Mouse (Mus musculus): Measurements from ENCODE around the gene Gpr68. TPM values are rescaled to one million over a fixed set of nuclear protein-coding genes. Genes with fewer than 3 reads are reported as not detected.

Gpr68 gene
- polyA plus RNA-seq (2016; fragmentation: Nextera tagmentation; extraction: Ambion mirVana) = 0.48 and 0.68 TPM in 2 replicates

DNA sequence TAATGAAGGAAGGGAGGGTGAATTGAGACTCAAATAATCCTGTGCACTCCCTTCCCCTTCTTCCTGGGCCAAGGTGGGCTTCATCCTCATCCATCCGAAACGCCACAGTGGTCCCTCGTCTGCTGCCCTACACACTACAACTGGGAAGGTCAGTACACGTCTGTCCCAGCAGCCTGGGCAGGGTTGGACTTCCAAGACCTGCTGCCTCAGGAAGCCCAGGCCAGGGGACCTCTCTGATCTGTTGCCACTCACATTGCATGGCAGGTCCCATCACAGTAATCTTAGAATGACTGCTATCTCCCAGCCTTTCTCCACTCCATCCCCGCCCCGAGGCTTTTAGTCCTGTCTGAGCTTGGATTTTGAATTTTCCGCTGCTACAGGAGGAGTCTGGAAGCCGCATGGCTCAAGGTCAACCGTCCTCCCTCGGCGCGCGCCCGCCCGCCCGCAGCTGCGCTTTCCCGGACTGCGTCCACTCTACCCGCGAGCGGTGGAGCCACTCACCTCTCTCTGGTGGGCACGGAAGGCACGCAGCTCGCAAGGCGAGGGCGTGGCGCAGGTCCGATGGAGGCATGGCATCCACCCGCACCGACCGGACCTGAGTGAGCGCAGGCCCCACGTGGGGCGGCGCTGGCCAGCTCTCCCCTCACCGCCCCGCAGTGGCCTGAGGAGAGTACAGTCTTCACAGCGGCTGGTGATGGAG lies at the start of gene Gpr68:
Gpr68 (minus strand) TSS at position 601 of the 700 bp plus-strand sequence.
- peaks cover 20% of the 10 kb centered on the region for H3K27me3 ChIP-seq
- H3K27ac ChIP-seq = no peak within 1 kb of the TSS
- H3K4me2 ChIP-seq (replicated peaks) = peak within 1 kb of the TSS; percentile 95
- WGBS = 4% methylated on average over 39 of the region's 39 CpGs
- H3K4me1 ChIP-seq = peaks cover 12% of the 10 kb centered on the region
- peak; percentile 78 for ATAC-seq (ENCODE audit: low FRiP score)
- peak within 1 kb of the TSS; percentile 44 for H3K4me3 ChIP-seq
- H3K9ac ChIP-seq = peak within 1 kb of the TSS; percentile 69
- peaks cover 16% of the 10 kb centered on the region; the same call in 1 of the 2 replicates for H3K36me3 ChIP-seq
- no peaks in the 10 kb centered on the region for H3K9me3 ChIP-seq (replicated peaks)

GRCm38 (mm10) chr12:100957257-100957656 lies 49.3 kb upstream of the Gpr68 start:
- 38% methylated on average over 3 of the region's 3 CpGs for WGBS
- no peak overlapping the region for H3K4me3 ChIP-seq
- no peak overlapping the region for H3K9ac ChIP-seq
- H3K27ac ChIP-seq = peak overlapping the region; percentile 44; the same call in 1 of the 2 replicates
- peak overlapping the region; percentile 8; the same call in 1 of the 2 replicates for H3K4me2 ChIP-seq (replicated peaks)
- H3K4me1 ChIP-seq = peaks cover 38% of the 10 kb centered on the region
- H3K27me3 ChIP-seq = peaks cover 14% of the 10 kb centered on the region; the same call in 1 of the 2 replicates
- ATAC-seq (ENCODE audit: low FRiP score) = peak; percentile 20; the same call in 1 of the 2 replicates
- H3K9me3 ChIP-seq (replicated peaks) = no peaks in the 10 kb centered on the region
- no peaks in the 10 kb centered on the region for H3K36me3 ChIP-seq

GRCm38 (mm10) chr12:100956825-100957224 lies 48.8 kb upstream of the Gpr68 start:
- no peak overlapping the region for H3K4me2 ChIP-seq (replicated peaks)
- H3K4me1 ChIP-seq = peaks cover 40% of the 10 kb centered on the region
- ATAC-seq (ENCODE audit: low FRiP score) = no peak
- 30% methylated on average over 4 of the region's 4 CpGs for WGBS
- H3K36me3 ChIP-seq = no peaks in the 10 kb centered on the region
- H3K4me3 ChIP-seq = no peak overlapping the region
- peaks cover 14% of the 10 kb centered on the region; the same call in 1 of the 2 replicates for H3K27me3 ChIP-seq
- H3K9me3 ChIP-seq (replicated peaks) = no peaks in the 10 kb centered on the region
- no peak overlapping the region for H3K9ac ChIP-seq
- peak overlapping the region; percentile 44; the same call in 1 of the 2 replicates for H3K27ac ChIP-seq

DNA sequence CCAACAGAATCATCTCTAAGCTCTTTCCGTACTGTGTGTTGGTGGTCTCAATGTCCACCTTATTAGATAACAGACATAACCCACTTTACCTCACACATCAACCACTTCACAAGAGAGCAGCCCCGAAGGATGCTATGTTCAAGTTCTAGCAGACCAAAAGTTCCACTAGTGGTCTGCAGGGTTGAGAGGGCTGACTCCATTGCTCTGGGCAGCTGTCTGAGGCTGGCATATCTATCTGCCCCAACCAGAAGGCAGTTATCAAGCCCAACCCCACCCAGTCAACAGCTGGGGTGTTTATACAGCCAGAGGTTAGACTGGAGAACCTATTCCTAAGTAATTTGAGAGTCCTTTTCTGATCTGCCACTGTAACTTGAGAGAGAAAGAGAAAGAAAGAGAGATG lies 48.0 kb upstream of the Gpr68 start:
- Histone ChIP-seq H3K9ac (no peak overlapping the region), H3K4me1 (peaks cover 40% of the 10 kb centered on the region), H3K36me3 (no peaks in the 10 kb centered on the region), H3K4me2 (replicated peaks) (no peak overlapping the region), H3K27me3 (peaks cover 14% of the 10 kb centered on the region; the same call in 1 of the 2 replicates), H3K27ac (no peak overlapping the region; the same call in 1 of the 2 replicates), H3K4me3 (no peak overlapping the region), H3K9me3 (replicated peaks) (no peaks in the 10 kb centered on the region)
- no peak for ATAC-seq (ENCODE audit: low FRiP score)
- 93% methylated on average over 2 of the region's 2 CpGs for WGBS

DNA sequence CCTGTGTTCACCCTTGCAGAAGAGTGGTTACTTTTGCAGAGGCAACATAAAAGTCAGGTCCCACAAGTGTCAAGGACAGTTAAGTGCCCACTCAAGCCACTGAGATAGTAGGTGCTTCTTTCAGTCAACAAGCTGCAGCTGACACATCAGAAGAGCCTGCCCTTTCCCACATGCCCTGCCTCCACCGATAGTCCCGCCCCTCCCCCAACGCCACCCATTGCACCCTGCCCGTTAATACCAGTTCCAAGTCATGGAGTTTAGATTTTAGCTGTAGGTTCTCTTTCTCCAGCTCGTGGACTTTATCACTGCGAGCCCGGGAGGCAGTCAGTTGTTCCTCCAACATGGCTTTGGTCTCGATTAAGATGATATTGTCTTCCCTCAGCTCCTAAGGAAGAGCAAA lies 45.9 kb upstream of the Gpr68 start:
- 76% methylated on average over 8 of the region's 8 CpGs for WGBS
- peaks cover 38% of the 10 kb centered on the region for H3K4me1 ChIP-seq
- 0 out of 2 replicates have a peak, but pooled peaks cover 3% of the 10 kb centered on the region for H3K36me3 ChIP-seq
- peaks cover 8% of the 10 kb centered on the region; the same call in 1 of the 2 replicates for H3K27me3 ChIP-seq
- H3K27ac ChIP-seq = no peak overlapping the region
- no peak overlapping the region for H3K4me2 ChIP-seq (replicated peaks)
- ATAC-seq (ENCODE audit: low FRiP score) = no peak
- no peak overlapping the region for H3K4me3 ChIP-seq
- H3K9ac ChIP-seq = no peak overlapping the region
- no peaks in the 10 kb centered on the region for H3K9me3 ChIP-seq (replicated peaks)

- Histone ChIP-seq H3K36me3 (peaks cover 18% of the 10 kb centered on the region), H3K27me3 (peaks cover 8% of the 10 kb centered on the region; the same call in 1 of the 2 replicates), H3K4me2 (replicated peaks) (no peak overlapping the region; the same call in 1 of the 2 replicates), H3K9me3 (replicated peaks) (no peaks in the 10 kb centered on the region), H3K4me3 (no peak overlapping the region), H3K9ac (no peak overlapping the region), H3K4me1 (peaks cover 23% of the 10 kb centered on the region), H3K27ac (peak overlapping the region; percentile 71)
- ATAC-seq (ENCODE audit: low FRiP score) = peak; percentile 83
- 40% methylated on average over 9 of the region's 9 CpGs for WGBS
Observed at GRCm38 (mm10) chr12:100952193-100952931, 44.4 kb upstream of the Gpr68 start.

GRCm38 (mm10) chr12:100949146-100949545 lies 41.1 kb upstream of the Gpr68 start:
- no peak for ATAC-seq (ENCODE audit: low FRiP score)
- Histone ChIP-seq H3K4me1 (peaks cover 12% of the 10 kb centered on the region), H3K9me3 (replicated peaks) (no peaks in the 10 kb centered on the region), H3K36me3 (peaks cover 50% of the 10 kb centered on the region), H3K27ac (no peak overlapping the region), H3K9ac (no peak overlapping the region), H3K4me2 (replicated peaks) (no peak overlapping the region), H3K27me3 (no peaks in the 10 kb centered on the region), H3K4me3 (no peak overlapping the region)
- 83% methylated on average over 5 of the region's 5 CpGs for WGBS

GRCm38 (mm10) chr12:100948021-100948420 lies 40.0 kb upstream of the Gpr68 start:
- H3K36me3 ChIP-seq = peaks cover 59% of the 10 kb centered on the region
- ATAC-seq (ENCODE audit: low FRiP score) = no peak
- no peaks in the 10 kb centered on the region for H3K27me3 ChIP-seq
- no peak overlapping the region for H3K4me2 ChIP-seq (replicated peaks)
- H3K27ac ChIP-seq = no peak overlapping the region
- H3K4me1 ChIP-seq = peaks cover 9% of the 10 kb centered on the region
- no peak overlapping the region for H3K9ac ChIP-seq
- 92% methylated on average over 6 of the region's 6 CpGs for WGBS
- H3K4me3 ChIP-seq = no peak overlapping the region
- H3K9me3 ChIP-seq (replicated peaks) = no peaks in the 10 kb centered on the region

- H3K9ac ChIP-seq = no peak overlapping the region
- H3K4me3 ChIP-seq = no peak overlapping the region
- no peak for ATAC-seq (ENCODE audit: low FRiP score)
- H3K9me3 ChIP-seq (replicated peaks) = no peaks in the 10 kb centered on the region
- 91% methylated on average over 12 of the region's 12 CpGs for WGBS
- no peaks in the 10 kb centered on the region for H3K27me3 ChIP-seq
- no peak overlapping the region for H3K27ac ChIP-seq
- peaks cover 73% of the 10 kb centered on the region for H3K36me3 ChIP-seq
- no peak overlapping the region for H3K4me2 ChIP-seq (replicated peaks)
- H3K4me1 ChIP-seq = no peaks in the 10 kb centered on the region
Observed at GRCm38 (mm10) chr12:100945948-100946347, 38.0 kb upstream of the Gpr68 start.

GRCm38 (mm10) chr12:100945501-100945900 lies 37.5 kb upstream of the Gpr68 start:
- 82% methylated on average over 12 of the region's 12 CpGs for WGBS
- H3K4me3 ChIP-seq = no peak overlapping the region
- no peaks in the 10 kb centered on the region for H3K9me3 ChIP-seq (replicated peaks)
- peaks cover 77% of the 10 kb centered on the region for H3K36me3 ChIP-seq
- H3K9ac ChIP-seq = no peak overlapping the region
- H3K27ac ChIP-seq = no peak overlapping the region
- no peak overlapping the region for H3K4me2 ChIP-seq (replicated peaks)
- H3K4me1 ChIP-seq = no peaks in the 10 kb centered on the region
- no peak for ATAC-seq (ENCODE audit: low FRiP score)
- no peaks in the 10 kb centered on the region for H3K27me3 ChIP-seq

DNA sequence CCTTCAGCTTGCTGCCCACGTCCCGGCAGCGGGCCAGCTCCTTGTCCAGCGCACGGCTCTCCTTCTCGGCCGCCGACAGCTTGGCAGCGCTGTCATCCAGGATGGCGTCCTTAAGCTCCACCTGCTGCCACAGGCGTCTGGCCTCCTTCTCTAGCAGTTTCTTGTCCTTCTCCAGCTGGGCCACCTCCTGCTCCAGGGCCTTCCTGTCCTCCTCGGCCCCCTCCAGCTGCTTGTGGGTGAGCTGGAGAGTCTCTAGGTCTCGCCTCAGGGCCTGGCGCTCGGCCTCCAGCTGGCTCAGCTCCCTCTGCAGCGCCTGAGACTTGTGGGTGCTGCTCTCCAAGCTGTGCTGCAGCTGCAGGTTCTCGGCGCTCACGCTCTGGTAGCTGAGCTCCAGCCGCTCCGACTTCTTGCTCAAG lies 36.9 kb upstream of the Gpr68 start:
- Histone ChIP-seq H3K9ac (no peak overlapping the region), H3K4me3 (no peak overlapping the region), H3K4me1 (no peaks in the 10 kb centered on the region), H3K27ac (no peak overlapping the region), H3K4me2 (replicated peaks) (no peak overlapping the region), H3K9me3 (replicated peaks) (no peaks in the 10 kb centered on the region), H3K36me3 (peaks cover 81% of the 10 kb centered on the region), H3K27me3 (no peaks in the 10 kb centered on the region)
- no peak for ATAC-seq (ENCODE audit: low FRiP score)
- 87% methylated on average over 21 of the region's 21 CpGs for WGBS

DNA sequence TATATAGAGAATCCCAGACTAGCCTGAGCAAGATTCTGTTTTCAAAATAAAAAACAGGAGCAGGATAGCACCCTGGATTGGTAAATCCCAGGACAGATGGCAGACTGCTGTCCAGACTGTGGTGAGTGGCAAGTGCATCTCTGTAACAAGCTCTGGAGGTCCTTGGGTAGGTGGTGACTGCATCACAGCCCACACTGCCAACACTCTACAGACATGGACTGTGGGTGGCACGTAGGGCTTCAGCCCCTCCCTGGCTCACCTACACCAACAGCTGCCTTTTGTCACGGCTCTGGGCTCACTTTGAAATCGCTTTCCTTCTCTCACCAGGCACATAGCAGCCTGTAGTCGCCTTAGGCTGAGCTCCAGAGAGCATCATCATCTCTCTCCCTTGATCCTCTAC lies 35.1 kb upstream of the Gpr68 start:
- 80% methylated on average over 4 of the region's 4 CpGs for WGBS
- Histone ChIP-seq H3K9ac (no peak overlapping the region), H3K27ac (no peak overlapping the region), H3K36me3 (peaks cover 85% of the 10 kb centered on the region), H3K4me2 (replicated peaks) (no peak overlapping the region), H3K4me3 (no peak overlapping the region), H3K27me3 (no peaks in the 10 kb centered on the region), H3K9me3 (replicated peaks) (no peaks in the 10 kb centered on the region), H3K4me1 (no peaks in the 10 kb centered on the region)
- no peak for ATAC-seq (ENCODE audit: low FRiP score)
